Mouse (Mus musculus) myocyte (in vitro differentiated cells): ENCODE results near the gene Xrra1.

Source experiments
- CEBPB ChIP-seq: IDR thresholded peaks from 2 replicates; pipeline ENCODE4 v1.6.1; 2011; ENCODE audit warnings: mild to moderate bottlenecking, moderate library complexity; ENCODE audit not compliant: poor library complexity, insufficient read depth, severe bottlenecking
- E2F4 ChIP-seq: IDR thresholded peaks from one replicate; pipeline ENCODE4 v1.6.1; 2011; ENCODE audit warnings: mild to moderate bottlenecking, control low read depth, moderate library complexity; ENCODE audit not compliant: insufficient read depth
- MAX ChIP-seq: IDR thresholded peaks from one replicate; pipeline ENCODE4 v1.6.1; 2011; ENCODE audit warnings: low read depth, mild to moderate bottlenecking, control low read depth
- POLR2A ChIP-seq: IDR thresholded peaks from one replicate; pipeline ENCODE4 v1.6.1; 2011; ENCODE audit warnings: low read depth, mild to moderate bottlenecking, control low read depth, moderate library complexity; ENCODE audit not compliant: insufficient read length
- POLR2AphosphoS2 ChIP-seq: IDR thresholded peaks from one replicate; pipeline ENCODE4 v1.6.1; 2011; ENCODE audit warnings: low read depth, control low read depth; ENCODE audit not compliant: insufficient read length
- TCF12 ChIP-seq: IDR thresholded peaks from one replicate; pipeline ENCODE4 v1.6.1; 2011; ENCODE audit warnings: mild to moderate bottlenecking, control low read depth; ENCODE audit not compliant: poor library complexity, insufficient read depth, severe bottlenecking

GRCm38 (mm10) chr7:99826096-99826495 is 32.8 kb upstream of the Xrra1 start:
- TF ChIP-seq POLR2A = no peak
- no peak for TF ChIP-seq TCF12
- TF ChIP-seq CEBPB = no peak
- no peak for TF ChIP-seq MAX
- TF ChIP-seq E2F4 = no peak
- no peak for TF ChIP-seq POLR2AphosphoS2
